Mouse (Mus musculus) kidney, embryonic 15.5 days (tissue): ENCODE measurements around the gene Map3k6. TPM values are rescaled to one million over a fixed set of nuclear protein-coding genes. Genes with fewer than 3 reads are reported as not detected.

Experiments used
- ATAC-seq: fragments of 200-750 bp; cut with Nextera tagmentation; replicated peaks from 2 replicates; pipeline ENCODE4 v1.8.0; 2017; ENCODE audit warnings: moderate TSS enrichment; ENCODE audit not compliant: low FRiP score
- H3K27ac ChIP-seq: fragments of 300-500 bp; sonication (generic); 2 replicates; pipeline ENCODE4 v1.5.1; 2015; ENCODE audit warnings: mild to moderate bottlenecking, inconsistent platforms
- H3K27me3 ChIP-seq: fragments of 300-500 bp; sonication (generic); 2 replicates; pipeline ENCODE4 v1.6.1; 2015; ENCODE audit warnings: inconsistent platforms
- H3K36me3 ChIP-seq: fragments of 300-500 bp; sonication (generic); 2 replicates; pipeline ENCODE4 v1.6.1; 2015; ENCODE audit warnings: inconsistent platforms
- H3K4me1 ChIP-seq: fragments of 300-500 bp; sonication (generic); 2 replicates; pipeline ENCODE4 v1.6.1; 2015; ENCODE audit warnings: inconsistent platforms
- H3K4me2 ChIP-seq: fragments of 300-500 bp; sonication (generic); 2 replicates; pipeline ENCODE4 v1.6.1; 2015; ENCODE audit warnings: moderate library complexity, mild to moderate bottlenecking, inconsistent platforms
- H3K4me3 ChIP-seq: fragments of 300-500 bp; sonication (generic); replicated peaks from 2 replicates; pipeline ENCODE4 v1.5.1; 2015; ENCODE audit warnings: mild to moderate bottlenecking, inconsistent platforms
- H3K9ac ChIP-seq: fragments of 300-500 bp; sonication (generic); 2 replicates; pipeline ENCODE4 v1.6.1; 2015; ENCODE audit warnings: mild to moderate bottlenecking, inconsistent platforms
- H3K9me3 ChIP-seq: fragments of 300-500 bp; sonication (generic); replicated peaks from 2 replicates; pipeline ENCODE4 v1.6.1; 2016; ENCODE audit warnings: inconsistent platforms
- WGBS: fragments of 180-500 bp; shearing (Covaris S2); methylation state at CpG from one replicate; pipeline ENCODE4 v1.1.7; 2015; ENCODE audit warnings: mixed read lengths; 5-methylcytosine and 5-hydroxymethylcytosine counted together
- polyA plus RNA-seq: library from polyadenylated mRNA; unstranded; fragments of >200 nt; fragmentation: Nextera tagmentation; extraction: Ambion mirVana; gene quantifications from 2 replicates; pipeline ENCODE4 v1.2.1, GENCODE M21; 2015

Map3k6 gene
- polyA plus RNA-seq, 1 experiment from 2014 or later = 4.0 TPM

DNA sequence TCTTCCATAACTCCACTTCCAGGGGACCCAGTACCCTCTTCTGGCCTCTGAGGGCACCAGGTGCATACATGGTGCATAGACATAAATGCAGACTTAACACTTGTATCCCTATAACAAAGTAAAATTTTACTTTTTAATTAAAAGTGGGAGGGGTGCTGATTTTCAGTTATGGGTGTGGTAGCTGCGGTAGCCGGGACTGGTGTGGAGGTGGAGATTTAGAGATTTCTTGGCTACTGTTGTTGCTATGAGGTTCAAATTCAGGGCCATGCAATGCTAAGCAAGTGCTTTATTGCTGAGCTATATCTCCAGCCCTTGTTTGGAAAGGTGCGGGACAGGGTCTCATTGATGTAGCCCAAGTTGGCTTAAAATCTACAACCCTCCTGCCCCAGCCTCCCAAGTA, 21.9 kb upstream of the Map3k6 start:
- 86% methylated on average over 3 of the region's 3 CpGs for WGBS
- ATAC-seq = no peak
- H3K36me3 ChIP-seq = no peaks in the 10 kb centered on the region
- H3K4me2 ChIP-seq = no peak overlapping the region
- H3K4me3 ChIP-seq = no peak overlapping the region
- H3K9ac ChIP-seq = no peak overlapping the region
- peaks cover 32% of the 10 kb centered on the region for H3K4me1 ChIP-seq
- H3K27ac ChIP-seq = no peak overlapping the region
- H3K9me3 ChIP-seq = no peaks in the 10 kb centered on the region
- peaks cover 28% of the 10 kb centered on the region for H3K27me3 ChIP-seq

DNA sequence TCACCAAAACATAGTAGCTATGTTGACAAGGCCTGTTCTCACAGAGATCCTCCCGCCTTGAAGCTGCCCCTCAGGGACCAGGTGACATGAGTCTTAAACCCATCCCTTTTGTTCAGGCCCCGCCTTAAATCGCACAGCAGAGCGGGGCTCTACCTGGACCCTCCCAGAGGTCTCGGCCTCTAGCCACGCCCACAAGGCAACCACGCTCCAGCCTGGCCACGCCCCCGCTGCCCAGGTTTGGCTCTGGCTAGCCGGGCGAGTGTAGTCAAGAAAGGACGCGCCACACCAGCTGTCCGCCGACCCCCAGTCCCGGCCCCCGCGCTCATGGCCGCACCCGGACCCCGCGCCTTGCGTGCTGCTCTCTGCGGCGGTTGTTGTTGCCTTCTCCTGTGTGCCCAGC, 20.0 kb upstream of the Map3k6 start:
- Histone ChIP-seq H3K4me2 (peak overlapping the region; percentile 64), H3K9ac (peak overlapping the region; percentile 31), H3K27ac (peak overlapping the region; percentile 24; the same call in 1 of the 2 replicates), H3K4me1 (peaks cover 32% of the 10 kb centered on the region), H3K27me3 (peaks cover 20% of the 10 kb centered on the region; the same call in 1 of the 2 replicates), H3K4me3 (peak overlapping the region; percentile 36), H3K9me3 (no peaks in the 10 kb centered on the region), H3K36me3 (no peaks in the 10 kb centered on the region)
- WGBS = 3% methylated on average over 25 of the region's 25 CpGs
- peak; percentile 74 for ATAC-seq

DNA sequence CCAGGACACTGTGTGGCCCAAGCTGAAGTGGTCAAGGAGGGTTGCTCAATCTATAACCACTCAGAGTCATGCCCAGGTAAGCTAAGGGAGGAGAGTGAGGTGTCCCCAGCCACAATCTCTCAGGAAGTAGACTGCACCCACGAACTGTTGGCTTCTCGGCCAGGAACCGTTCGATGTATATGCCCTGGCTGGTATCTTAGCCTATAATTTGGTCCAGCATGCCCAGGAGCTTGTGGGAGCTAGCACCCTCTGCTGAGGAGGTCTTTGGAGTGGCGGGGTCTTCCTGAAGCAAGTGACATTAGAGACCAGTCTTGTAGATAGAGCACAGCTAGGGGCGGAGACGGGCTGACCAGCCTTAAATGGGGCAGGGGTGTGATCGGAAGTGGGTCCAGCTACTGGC, 18.9 kb upstream of the Map3k6 start:
- ATAC-seq = no peak
- Histone ChIP-seq H3K9me3 (no peaks in the 10 kb centered on the region), H3K4me2 (peak overlapping the region; percentile 64; the same call in 1 of the 2 replicates), H3K27me3 (peaks cover 20% of the 10 kb centered on the region; the same call in 1 of the 2 replicates), H3K9ac (no peak overlapping the region), H3K4me1 (peaks cover 37% of the 10 kb centered on the region), H3K4me3 (no peak overlapping the region), H3K36me3 (no peaks in the 10 kb centered on the region), H3K27ac (no peak overlapping the region)
- WGBS = 84% methylated on average over 8 of the region's 8 CpGs

DNA sequence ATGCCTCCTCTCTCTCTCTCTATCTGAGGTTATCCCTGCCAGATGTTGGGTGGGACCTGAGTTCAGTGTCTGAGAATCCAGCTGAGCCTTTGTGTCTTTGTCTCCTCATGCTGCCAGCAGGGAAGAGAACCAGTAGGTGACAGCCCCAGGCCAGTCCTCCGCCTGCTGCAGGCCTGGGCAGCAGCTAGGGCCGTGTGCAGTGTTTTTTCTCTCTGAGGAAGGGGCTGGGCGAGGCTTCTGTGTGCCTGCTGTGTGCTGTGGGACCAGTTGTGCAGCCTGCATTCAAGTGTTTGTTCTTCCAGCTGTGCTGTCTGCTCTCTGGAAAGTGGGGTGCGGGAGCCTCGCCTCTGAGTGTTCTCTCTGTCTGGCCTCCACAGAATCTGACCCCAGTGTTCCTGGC, 16.7 kb upstream of the Map3k6 start:
- H3K4me2 ChIP-seq = no peak overlapping the region
- 66% methylated on average over 5 of the region's 5 CpGs for WGBS
- H3K27me3 ChIP-seq = peaks cover 16% of the 10 kb centered on the region; the same call in 1 of the 2 replicates
- H3K9ac ChIP-seq = no peak overlapping the region
- H3K4me1 ChIP-seq = peaks cover 35% of the 10 kb centered on the region
- no peak overlapping the region for H3K4me3 ChIP-seq
- ATAC-seq = no peak
- no peak overlapping the region for H3K27ac ChIP-seq
- no peaks in the 10 kb centered on the region for H3K9me3 ChIP-seq
- H3K36me3 ChIP-seq = no peaks in the 10 kb centered on the region

DNA sequence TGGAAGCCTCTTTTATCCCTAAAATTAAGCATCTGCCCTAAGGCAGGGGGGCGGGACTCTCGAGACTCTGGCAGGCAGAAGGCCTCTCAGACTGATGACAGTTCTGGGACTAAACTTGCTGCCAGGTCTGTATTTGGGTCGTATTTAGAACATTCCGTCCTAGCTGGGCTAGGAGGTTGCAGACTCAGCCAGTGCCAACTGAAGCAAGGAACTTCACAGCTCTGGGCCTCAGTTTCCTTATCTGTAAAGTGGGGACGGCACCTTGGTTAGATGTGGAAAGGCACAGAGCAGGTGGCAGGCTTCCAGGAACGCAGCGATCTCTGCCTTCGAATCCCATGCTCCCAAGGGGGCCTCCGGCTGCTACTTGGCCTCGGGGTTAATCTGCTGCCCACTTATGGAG, 14.5 kb upstream of the Map3k6 start:
- no peak for ATAC-seq
- H3K36me3 ChIP-seq = no peaks in the 10 kb centered on the region
- peaks cover 7% of the 10 kb centered on the region; the same call in 1 of the 2 replicates for H3K27me3 ChIP-seq
- no peaks in the 10 kb centered on the region for H3K9me3 ChIP-seq
- H3K9ac ChIP-seq = no peak overlapping the region
- H3K4me2 ChIP-seq = no peak overlapping the region
- peaks cover 27% of the 10 kb centered on the region for H3K4me1 ChIP-seq
- WGBS = 63% methylated on average over 10 of the region's 10 CpGs
- H3K27ac ChIP-seq = no peak overlapping the region; the same call in 1 of the 2 replicates
- H3K4me3 ChIP-seq = no peak overlapping the region

DNA sequence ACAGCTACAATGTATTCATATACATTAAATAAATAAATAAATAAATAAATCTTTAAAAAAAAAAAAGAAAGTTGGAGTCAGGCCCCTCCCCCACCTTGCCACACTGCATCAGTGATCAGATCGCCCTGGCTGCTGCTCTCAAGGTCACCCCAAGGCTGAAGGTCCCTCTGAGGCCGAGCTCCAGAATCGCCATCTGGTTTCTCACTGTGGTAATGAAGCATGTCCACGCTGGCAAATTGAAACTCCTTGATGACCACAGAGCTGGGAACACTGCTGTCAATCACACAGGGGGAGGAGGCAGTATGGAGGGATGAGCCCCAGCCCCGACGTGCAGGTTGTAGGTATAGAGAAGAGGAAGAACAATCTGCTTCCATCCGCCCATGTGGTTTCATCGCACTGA, 13.0 kb upstream of the Map3k6 start:
- no peaks in the 10 kb centered on the region for H3K36me3 ChIP-seq
- WGBS = 48% methylated on average over 8 of the region's 8 CpGs
- no peak overlapping the region for H3K4me3 ChIP-seq
- H3K27ac ChIP-seq = no peak overlapping the region
- no peak overlapping the region for H3K4me2 ChIP-seq
- peaks cover 15% of the 10 kb centered on the region for H3K4me1 ChIP-seq
- H3K9ac ChIP-seq = no peak overlapping the region
- H3K27me3 ChIP-seq = no peaks in the 10 kb centered on the region
- H3K9me3 ChIP-seq = no peaks in the 10 kb centered on the region
- ATAC-seq = no peak

DNA sequence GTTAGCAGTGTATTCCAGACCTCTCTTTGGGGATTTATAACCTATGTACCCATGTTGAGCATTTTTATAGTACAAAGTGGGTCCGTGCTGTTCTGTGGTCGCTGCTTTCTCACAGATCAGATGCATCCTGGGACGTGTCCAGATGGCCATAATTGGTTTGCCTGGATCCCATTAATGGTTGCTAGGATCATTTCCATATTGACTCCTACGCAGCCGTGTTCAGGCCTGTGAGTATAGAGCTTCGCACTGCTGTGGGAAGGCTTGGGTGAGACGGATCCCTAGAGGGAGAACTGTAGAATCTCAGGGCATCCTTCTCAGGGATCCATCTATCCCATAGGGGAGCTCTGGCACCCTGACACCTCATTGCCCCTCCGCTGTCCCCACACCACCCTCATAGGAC, 11.0 kb upstream of the Map3k6 start:
- H3K4me1 ChIP-seq = peaks cover 9% of the 10 kb centered on the region; the same call in 1 of the 2 replicates
- no peak for ATAC-seq
- H3K27me3 ChIP-seq = no peaks in the 10 kb centered on the region
- H3K4me3 ChIP-seq = no peak overlapping the region
- WGBS = 75% methylated on average over 8 of the region's 8 CpGs
- H3K9me3 ChIP-seq = no peaks in the 10 kb centered on the region
- no peak overlapping the region for H3K4me2 ChIP-seq
- H3K9ac ChIP-seq = no peak overlapping the region
- H3K36me3 ChIP-seq = no peaks in the 10 kb centered on the region
- no peak overlapping the region for H3K27ac ChIP-seq

DNA sequence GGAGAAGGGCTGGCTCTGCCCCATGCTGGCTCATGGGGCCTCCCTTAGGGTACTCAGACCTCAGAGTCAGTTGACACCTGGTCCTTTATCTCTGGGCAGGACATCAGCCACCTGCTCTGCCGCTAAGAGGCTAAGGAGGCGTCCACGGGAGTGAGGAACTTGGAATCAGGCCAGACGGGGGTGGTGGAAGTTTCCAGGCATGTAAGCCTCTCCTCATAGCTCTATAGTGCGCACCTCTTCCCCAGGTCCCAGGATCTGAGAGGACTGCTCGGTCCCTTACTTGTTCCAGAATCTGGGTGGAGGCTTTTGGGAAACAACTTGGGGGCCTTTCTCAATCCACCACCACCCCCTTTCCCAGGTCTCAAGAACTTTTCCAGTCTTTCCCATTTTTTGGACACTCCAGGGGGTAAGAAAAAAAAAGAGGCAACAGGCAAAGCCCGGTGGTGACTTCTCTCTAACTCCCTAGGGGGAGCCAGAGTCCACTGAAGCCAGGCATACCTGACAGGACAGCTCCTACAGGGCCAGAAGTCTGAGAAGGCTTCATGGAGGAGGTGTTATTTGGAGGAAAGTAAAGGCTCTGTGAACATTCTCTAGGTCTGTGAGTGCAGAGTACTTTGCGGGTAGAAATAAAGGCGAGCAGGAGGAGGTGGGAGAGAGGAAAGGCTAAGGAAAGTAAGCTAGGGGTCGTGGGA, 7.2 kb upstream of the Map3k6 start:
- Histone ChIP-seq H3K4me3 (no peak overlapping the region), H3K9ac (no peak overlapping the region), H3K4me2 (no peak overlapping the region), H3K36me3 (no peaks in the 10 kb centered on the region), H3K27ac (no peak overlapping the region), H3K9me3 (no peaks in the 10 kb centered on the region), H3K4me1 (no peaks in the 10 kb centered on the region), H3K27me3 (no peaks in the 10 kb centered on the region)
- no peak for ATAC-seq
- 33% methylated on average over 10 of the region's 10 CpGs for WGBS

DNA sequence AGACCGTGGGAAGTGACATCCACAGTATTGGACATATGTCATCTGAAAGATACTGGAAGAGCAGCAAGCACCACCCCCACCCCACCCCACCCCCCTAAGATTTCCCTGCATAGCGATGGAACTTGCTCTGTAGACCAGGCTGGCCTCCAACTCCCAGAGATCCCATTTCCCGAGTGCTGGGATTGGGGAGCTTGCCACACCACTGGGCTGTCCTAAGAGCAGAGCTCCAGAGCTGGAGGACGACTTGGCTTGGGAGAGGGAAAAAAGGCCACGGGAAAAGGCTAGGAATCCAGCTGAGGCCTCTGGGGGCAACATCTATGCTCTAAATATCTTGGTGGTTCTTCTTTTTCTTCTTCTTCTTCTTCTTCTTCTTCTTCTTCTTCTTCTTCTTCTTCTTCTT, 5.8 kb upstream of the Map3k6 start:
- WGBS = 54% methylated on average over 5 of the region's 5 CpGs
- Histone ChIP-seq H3K27ac (no peak overlapping the region), H3K9ac (no peak overlapping the region), H3K4me1 (no peaks in the 10 kb centered on the region), H3K27me3 (peaks cover 8% of the 10 kb centered on the region; the same call in 1 of the 2 replicates), H3K4me3 (no peak overlapping the region), H3K9me3 (no peaks in the 10 kb centered on the region), H3K36me3 (no peaks in the 10 kb centered on the region), H3K4me2 (no peak overlapping the region)
- ATAC-seq = no peak

DNA sequence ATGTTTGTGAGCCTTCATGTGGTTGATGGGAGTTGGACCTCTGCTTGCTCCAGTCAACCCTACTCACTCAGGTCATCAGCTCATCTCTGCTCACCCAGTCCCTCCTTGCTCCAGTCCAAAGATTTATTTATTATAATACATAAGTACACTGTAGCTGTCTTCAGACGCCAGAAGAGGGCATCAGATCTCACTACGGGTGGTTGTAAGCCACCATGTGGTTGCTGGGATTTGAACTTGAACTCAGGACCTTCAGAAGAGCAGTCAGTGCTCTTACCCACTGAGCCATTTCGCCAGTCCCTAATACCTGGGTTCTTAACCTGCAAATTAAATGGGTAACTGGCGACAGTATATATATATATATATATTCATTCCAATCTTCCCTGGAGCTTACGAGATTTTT, 5.2 kb upstream of the Map3k6 start:
- Histone ChIP-seq H3K9ac (no peak overlapping the region), H3K4me2 (no peak overlapping the region), H3K36me3 (no peaks in the 10 kb centered on the region), H3K9me3 (no peaks in the 10 kb centered on the region), H3K27ac (no peak overlapping the region), H3K27me3 (peaks cover 8% of the 10 kb centered on the region; the same call in 1 of the 2 replicates), H3K4me3 (no peak overlapping the region), H3K4me1 (peaks cover 4% of the 10 kb centered on the region)
- ATAC-seq = no peak
- 80% methylated on average over 5 of the region's 5 CpGs for WGBS

DNA sequence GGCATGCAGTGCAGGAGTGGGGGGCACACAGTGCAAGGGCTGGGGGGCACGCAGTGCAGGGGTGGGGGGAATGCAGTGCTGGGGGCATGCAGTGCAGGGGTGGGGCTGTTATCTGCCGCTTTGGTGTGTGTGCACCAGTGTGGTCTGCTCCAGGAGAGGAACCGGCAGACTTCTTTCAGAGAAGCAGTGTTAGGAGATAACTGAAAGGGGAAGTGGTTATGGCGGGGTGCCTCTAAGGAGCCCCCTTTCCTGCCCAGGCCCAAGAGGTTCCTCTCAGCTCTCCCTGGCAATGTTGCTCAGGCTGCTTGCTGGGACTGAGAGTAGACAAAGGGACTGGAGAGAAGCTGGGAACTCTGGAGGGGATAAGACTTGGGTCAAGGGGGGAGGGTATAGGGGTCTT, 2.7 kb upstream of the Map3k6 start:
- no peak for ATAC-seq
- no peaks in the 10 kb centered on the region for H3K36me3 ChIP-seq
- peaks cover 19% of the 10 kb centered on the region for H3K4me1 ChIP-seq
- H3K9ac ChIP-seq = no peak overlapping the region
- H3K9me3 ChIP-seq = no peaks in the 10 kb centered on the region
- H3K27me3 ChIP-seq = peaks cover 20% of the 10 kb centered on the region
- no peak overlapping the region for H3K27ac ChIP-seq
- H3K4me2 ChIP-seq = no peak overlapping the region
- WGBS = 73% methylated on average over 4 of the region's 4 CpGs
- no peak overlapping the region for H3K4me3 ChIP-seq

DNA sequence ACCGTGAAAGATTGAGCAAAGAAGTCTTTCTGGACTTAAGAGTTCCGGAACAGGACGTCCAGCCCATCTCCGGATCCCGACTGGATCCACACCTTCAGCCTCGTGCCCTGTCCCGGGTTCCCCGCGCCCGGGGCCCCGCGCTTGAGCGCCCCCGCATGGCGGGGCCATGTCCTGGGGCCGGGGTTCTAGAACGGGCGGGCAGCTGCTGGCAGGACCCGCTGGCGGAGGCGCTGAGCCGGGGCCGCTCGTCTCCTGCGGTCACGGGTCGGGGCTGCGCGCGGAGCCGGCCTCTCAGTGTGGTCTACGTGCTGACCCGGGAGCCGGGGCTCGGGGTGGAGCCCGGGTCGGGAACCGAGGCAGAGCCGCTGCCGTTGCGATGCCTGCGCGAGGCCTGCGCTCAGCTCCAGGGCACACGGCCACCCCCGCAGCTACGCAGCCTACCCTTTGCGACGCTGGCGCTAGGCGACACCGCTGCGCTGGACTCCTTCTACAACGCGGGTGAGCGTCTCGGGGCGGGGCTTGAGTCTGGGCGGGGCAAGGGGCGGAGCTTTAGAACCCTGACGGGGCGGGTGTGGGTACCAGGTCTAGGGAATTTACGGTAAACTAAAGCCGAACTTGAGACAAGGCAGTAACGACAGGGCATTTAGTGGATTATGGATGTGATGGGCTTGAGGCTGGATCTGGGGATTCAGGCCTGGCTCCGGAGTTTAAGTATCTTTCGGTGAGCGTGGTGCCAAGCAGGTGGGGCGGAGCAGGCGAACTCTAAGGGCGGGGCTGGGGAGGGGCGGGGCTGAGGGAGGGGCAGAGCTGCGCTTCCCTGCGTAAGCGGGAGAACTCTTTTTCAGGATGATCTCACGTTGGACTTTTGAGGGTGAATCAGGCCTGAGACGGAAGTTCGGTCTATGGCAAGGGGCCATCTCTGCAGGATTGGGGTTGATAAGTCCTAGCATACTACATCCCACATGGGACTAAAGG, 603 bp downstream of the Map3k6 start:
- Histone ChIP-seq H3K27ac (peak overlapping the region; percentile 81), H3K4me1 (peaks cover 27% of the 10 kb centered on the region), H3K27me3 (peaks cover 40% of the 10 kb centered on the region), H3K36me3 (no peaks in the 10 kb centered on the region), H3K9me3 (no peaks in the 10 kb centered on the region), H3K9ac (peak overlapping the region; percentile 62), H3K4me2 (peak overlapping the region; percentile 98), H3K4me3 (peak overlapping the region; percentile 67)
- ATAC-seq = peak; percentile 94
- WGBS = under 1% methylated on average over 78 of the region's 78 CpGs
